Mouse (Mus musculus): ENCODE results near the gene Rapgef2.

The Rapgef2 gene

GRCm38 (mm10) chr3:79283031-79283430 is 3.3 kb downstream of the Rapgef2 start:
- no peak for DNase-seq (ENCODE audit: low read depth, low spot score)

- no peak for DNase-seq (ENCODE audit: low read depth, low spot score)
Measured at GRCm38 (mm10) chr3:79275856-79276645, 10.3 kb downstream of the Rapgef2 start.

DNA sequence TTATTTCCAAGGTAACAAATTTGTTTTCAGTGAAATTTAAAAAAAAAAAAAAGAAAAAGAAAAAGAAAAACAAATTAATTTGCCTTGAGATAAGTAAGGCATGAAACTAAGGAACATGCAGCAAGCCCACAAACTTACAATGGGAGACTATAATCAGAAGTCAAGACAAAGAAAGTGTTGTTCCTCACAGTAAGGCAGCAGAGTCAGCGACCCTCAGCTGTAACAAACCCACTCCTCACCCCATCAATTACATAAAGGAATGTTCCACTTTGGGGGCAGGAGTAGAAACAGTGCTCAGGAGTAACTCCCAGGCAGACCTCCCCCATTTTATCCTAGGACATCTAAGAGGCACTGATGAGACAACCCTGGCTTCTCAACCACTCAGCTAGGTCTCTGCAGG is 13.0 kb downstream of the Rapgef2 start:
- no peak for DNase-seq (ENCODE audit: low read depth, low spot score)

DNA sequence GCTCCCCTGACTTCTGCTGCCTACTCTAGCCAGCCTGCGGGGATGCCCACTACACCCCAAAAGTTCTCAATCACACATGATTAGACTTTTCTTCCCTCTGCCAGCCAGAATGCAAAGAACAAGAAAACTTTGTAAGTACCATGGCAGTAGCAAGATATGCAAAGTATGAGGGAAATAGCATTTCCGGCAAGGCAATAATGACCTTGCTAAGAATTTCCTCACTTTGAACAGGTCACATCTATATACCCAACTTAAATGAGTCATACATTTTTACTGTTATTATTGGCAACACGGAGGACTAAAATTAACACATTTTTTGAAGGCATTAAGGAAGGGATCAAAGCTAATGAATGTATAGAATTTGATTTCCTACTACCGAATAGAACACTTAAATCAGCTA is 13.4 kb downstream of the Rapgef2 start:
- no peak for DNase-seq (ENCODE audit: low read depth, low spot score)

DNA sequence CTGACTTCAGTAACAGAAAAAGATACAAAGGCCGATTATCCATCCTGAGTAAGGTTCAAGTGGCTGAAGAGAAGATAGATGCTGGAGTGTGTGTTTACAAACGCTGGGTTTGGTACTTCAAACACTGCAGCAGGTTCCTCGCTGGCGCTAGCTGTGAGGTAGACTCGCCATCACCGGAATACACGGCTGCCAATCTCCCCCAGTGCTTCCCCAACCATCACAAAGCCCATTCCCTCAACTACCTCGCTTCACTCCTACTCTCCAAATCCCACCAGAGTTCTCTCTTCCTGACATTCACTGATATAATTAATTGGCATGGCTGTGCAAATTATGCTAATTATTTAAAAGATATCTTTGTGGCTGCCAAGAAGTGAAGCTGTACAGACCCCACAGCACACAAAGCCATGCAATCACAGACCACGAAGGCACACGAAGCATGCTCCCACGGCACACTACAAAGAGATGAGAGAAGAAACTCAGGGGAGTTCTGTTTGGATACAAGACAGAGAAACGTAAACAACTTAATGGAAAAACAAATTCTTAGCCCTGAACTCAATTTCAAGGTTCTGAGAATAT is 15.2 kb downstream of the Rapgef2 start:
- no peak for DNase-seq (ENCODE audit: low read depth, low spot score)

- DNase-seq (ENCODE audit: low read depth, low spot score): no peak
Measured at GRCm38 (mm10) chr3:79269872-79270271, 16.4 kb downstream of the Rapgef2 start.

DNA sequence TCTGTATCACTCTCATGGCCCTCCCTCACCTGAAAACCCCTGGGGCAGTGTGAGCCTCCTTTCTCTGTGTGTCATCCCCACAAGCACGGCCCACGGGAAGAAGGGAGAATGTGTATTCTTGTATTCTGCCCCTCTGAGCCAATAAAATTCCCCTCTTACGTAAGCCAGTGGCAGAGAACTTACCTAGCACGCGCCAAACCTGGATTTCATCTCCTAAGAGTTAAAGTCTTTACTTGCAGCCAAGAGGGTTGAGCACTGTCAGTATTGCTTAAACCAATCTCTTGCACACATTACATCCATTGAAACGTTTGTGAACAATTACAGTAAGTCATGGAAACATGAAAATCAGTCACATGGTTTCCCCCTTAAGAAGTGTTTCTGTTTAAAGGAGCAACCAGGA is 19.3 kb downstream of the Rapgef2 start:
- DNase-seq (ENCODE audit: low read depth, low spot score): no peak

GRCm38 (mm10) chr3:79261816-79262316 is 24.5 kb downstream of the Rapgef2 start:
- DNase-seq (ENCODE audit: low read depth, low spot score): peak; percentile 37

DNA sequence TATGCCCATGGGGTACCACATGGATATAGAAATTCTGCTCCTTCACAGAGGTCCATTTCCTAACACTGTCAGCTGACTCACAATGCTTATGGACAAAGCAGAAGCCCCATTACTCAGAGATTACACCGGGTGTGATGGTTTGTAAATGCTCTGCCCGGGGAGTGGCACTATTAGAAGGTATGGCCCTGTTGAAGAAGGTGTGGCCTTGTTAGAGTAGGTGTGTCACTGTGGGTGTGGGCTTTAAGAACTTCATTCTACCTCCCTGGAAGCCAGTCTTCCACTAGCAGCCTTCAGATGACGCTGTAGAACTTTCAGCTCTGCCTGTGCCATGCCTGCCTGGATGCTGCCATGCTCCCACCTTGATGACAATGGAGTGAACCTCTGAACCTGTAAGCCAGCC is 32.3 kb downstream of the Rapgef2 start:
- DNase-seq (ENCODE audit: low read depth, low spot score): peak; percentile 18

GRCm38 (mm10) chr3:79253416-79253815 is 32.9 kb downstream of the Rapgef2 start:
- no peak for DNase-seq (ENCODE audit: low read depth, low spot score)

- no peak for DNase-seq (ENCODE audit: low read depth, low spot score)
Measured at GRCm38 (mm10) chr3:79252921-79253394, 33.4 kb downstream of the Rapgef2 start.

DNA sequence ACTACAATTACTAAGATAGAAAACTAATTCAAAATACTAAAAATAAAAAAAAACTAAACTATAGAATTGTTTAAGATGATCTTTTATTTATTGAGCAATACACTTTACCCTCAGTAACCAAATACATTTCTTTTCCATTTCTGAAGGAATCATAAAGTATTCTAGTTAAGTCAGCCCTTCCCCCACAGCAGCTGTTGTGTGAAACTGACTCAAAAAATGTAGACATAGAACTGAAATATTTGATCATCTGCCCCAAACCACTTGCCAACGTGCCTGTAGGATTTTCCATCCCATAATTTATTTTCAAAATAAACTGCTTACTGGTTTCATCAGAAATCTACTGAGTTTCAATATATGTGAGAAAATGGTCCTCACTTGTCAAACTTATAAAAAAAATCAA is 36.4 kb downstream of the Rapgef2 start:
- DNase-seq (ENCODE audit: low read depth, low spot score): no peak

DNA sequence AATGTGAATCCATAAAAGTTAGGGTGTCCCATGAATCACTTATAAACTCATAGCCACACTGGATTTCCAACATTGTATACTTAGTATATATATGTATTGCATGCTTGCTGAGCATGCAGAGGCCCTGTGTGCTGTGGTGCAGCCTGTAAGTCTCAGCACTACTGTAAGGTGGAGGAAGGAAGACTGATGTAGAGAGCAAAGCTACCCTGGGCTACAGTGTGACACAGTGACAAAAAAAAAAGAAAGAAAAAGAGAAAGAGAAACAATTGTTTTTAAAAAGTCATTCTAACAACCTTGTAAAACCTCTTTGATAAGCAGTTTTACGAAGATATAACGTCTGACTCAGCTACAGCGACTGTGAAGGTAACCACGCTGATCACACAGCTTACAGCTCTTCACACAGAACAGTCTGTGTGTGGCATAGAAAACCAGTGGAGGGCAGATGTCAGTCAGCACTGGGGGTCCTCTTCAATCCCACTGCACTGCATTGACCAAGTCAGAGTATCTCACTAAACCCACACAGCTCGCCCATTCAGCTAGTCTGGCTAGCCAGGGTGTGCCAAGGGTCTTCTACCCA is 37.6 kb downstream of the Rapgef2 start:
- DNase-seq (ENCODE audit: low read depth, low spot score): no peak

- DNase-seq (ENCODE audit: low read depth, low spot score): no peak
Measured at GRCm38 (mm10) chr3:79248208-79248607, 38.1 kb downstream of the Rapgef2 start.

DNA sequence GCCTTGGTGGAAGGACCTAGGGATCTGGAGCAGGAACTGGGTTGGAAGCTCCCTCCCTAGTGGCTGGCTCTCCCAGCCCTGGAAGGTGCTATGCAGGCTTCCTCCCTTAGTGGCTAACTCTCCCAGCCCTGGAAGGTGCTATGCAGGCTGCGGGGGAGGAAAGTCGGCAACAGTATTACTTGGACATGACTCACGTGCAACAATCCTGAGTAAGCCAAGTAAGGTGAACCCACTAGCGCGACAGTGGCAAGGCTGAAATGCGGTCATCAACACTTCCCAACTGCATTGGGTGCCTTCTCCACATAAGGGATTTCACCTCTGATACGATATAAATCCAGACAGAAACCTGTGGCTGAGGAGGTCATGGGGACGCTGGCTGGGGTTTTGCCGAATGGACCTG is 42.0 kb downstream of the Rapgef2 start:
- DNase-seq (ENCODE audit: low read depth, low spot score): no peak

DNA sequence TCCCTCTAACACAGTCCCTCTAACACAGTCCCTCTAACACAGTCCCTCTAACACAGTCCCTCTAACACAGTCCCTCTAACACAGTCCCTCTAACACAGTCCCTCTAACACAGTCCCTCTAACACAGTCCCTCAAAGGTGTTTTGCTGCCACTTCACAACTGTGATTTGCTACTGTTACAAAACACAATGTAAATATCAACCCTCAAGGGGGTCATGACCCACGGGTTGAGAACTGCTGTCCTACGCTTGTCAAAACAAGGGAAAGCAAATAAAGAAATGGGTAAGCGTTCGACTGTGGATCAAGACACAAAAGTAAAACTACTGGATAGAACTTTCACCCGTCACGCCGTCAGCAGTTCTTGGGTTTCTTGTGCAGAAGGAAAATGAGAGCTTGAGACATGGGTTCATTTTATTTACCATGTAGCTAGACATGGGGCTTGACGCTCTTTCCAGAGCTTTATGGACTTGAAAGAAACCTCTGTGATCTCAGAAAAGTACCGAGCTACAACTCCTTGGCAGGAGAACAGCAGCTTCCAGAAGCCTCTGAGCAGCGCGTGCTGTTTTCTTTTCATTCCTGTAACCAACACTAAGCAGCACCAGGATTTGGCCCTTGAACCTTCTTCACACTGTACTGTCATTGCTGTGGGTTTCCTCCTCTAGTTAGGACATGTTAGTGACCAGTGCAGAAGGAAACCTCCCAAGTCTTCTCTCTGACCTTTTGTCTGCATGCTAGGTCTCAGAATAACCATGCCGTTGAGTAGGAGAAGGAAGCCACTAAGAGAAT is 43.2 kb downstream of the Rapgef2 start:
- no peak for DNase-seq (ENCODE audit: low read depth, low spot score)

GRCm38 (mm10) chr3:79242298-79242697 is 44.0 kb downstream of the Rapgef2 start:
- DNase-seq (ENCODE audit: low read depth, low spot score): no peak

DNA sequence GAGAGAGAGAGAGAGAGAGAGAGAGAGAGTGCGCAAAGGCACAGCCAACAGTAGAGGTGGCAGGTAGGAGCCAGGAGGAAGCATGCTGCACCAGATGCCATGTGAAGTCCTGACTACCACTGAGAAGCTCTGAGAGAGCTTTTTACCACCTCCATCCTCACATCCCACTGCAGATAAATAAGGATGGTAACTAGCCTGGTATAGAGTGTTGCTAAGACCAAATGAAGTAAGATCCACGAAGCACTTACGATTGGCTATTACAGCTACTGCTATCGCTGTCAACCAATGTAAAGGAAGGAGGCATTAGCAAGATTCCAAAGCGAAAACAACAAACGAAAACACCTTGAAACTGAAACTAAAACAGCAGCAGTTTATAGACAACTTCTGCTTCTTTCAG is 47.3 kb downstream of the Rapgef2 start:
- DNase-seq (ENCODE audit: low read depth, low spot score): no peak

GRCm38 (mm10) chr3:79238456-79239065 is 47.8 kb downstream of the Rapgef2 start:
- no peak for DNase-seq (ENCODE audit: low read depth, low spot score)

- peak; percentile 58 for DNase-seq (ENCODE audit: low read depth, low spot score)
Measured at GRCm38 (mm10) chr3:79237619-79238342, 48.5 kb downstream of the Rapgef2 start.

DNA sequence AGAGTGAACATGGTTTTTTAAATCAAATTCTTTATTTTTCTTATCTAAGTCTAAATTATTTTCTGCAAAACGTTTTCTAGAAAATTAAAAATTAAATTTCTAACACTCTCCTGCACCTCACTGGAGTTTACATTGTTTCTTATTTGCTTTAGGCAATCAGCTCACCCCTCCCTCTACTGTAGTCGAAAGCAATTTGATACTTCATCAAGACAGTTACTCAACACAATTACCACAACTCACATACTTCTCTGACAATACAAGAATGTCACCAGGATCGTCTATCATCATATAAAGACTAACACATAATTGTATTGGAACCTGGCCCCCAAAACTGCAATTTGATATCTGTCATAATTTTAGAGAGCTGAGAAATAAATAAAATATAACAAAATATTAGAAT is 51.8 kb downstream of the Rapgef2 start:
- DNase-seq (ENCODE audit: low read depth, low spot score): no peak

Measured in ES-CJ7 (cell line).